Mouse (Mus musculus): ENCODE data around the gene Nxt1. TPM values are rescaled to one million over a fixed set of nuclear protein-coding genes. Genes with fewer than 3 reads are reported as not detected.

Gene Nxt1
- total RNA-seq (2021) = 1 to 10 TPM; 4.7 to 5.3 TPM
- long read RNA-seq, experiment 1, transcript Nxt1-201 (2 exons, 956 nt) = major isoform, 6 of 13 reads
- long read RNA-seq, experiment 1, partial matches to known transcripts = 7 of 13 reads
- long read RNA-seq, experiment 1, other reads (novel, unspliced or antisense) = 0 of 13 reads
- long read RNA-seq, experiment 2, transcript Nxt1-201 (2 exons, 956 nt) = major isoform, 9 of 15 reads
- long read RNA-seq, experiment 2, partial matches to known transcripts = 6 of 15 reads
- long read RNA-seq, experiment 2, other reads (novel, unspliced or antisense) = 0 of 15 reads

GRCm38 (mm10) chr2:148672199-148673096 is at the start of gene Nxt1:
Gene Nxt1, plus strand, starts transcription at chr2:148672601.
- intact Hi-C loops (cut with DNase I; ENCODE audit: low total_unique reads) = no loop called here

DNA sequence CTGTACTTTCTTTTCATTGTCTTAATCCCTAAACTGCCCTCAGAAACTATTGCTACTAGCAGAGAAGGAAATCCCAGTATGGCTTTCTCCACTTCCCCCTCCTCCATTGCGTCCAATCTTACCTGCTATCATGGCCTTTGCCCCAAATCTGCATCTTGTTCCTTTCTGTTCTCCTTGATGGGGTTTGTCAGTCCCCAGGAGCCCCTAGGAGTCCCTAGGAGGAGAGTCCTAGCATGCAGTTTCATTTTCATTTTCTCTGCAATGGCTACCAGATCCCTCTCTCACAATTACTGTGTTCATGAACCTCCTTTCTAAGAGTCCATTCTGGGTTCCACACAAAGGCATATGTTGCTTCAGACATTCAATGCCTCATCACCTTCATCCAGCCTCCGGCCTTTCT is 49.3 kb upstream of the Nxt1 start:
- DNase-seq = no peak
- intact Hi-C loops (cut with DNase I; ENCODE audit: low total_unique reads) = no loop called here

More at GRCm38 (mm10) chr2:148672199-148673096, at the start of gene Nxt1:
- peak; percentile 98 for DNase-seq

GRCm38 (mm10) chr2:148624484-148624883 is 47.9 kb upstream of the Nxt1 start:
- DNase-seq = no peak
- intact Hi-C loops (cut with DNase I; ENCODE audit: low total_unique reads) = no loop called here

DNA sequence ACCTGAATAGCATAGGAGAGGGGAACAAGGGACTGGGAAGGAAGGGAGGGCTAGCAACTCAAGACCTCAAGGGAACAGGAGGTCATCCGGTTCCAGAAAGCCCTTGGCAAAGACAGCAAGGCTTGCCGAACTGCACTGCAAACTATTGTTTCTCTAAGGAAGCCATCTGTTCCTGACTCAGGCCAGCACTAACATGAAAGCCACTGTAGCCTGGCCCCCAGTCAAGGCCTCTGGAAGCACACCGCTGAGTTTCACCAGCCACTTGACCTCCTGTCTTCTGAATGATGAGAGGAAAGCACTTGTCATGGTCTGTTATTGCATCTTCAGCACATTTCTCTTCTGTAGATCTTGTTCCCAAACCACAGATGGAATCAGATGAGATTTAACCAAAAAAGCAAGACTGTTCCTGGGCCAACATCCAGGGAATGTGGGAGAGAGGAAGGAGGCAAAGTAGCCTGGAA is 45.4 kb upstream of the Nxt1 start:
- peak; percentile 69 for DNase-seq
- intact Hi-C loops (cut with DNase I; ENCODE audit: low total_unique reads) = no loop called here

- DNase-seq = no peak
- intact Hi-C loops (cut with DNase I; ENCODE audit: low total_unique reads) = no loop called here
Observed at GRCm38 (mm10) chr2:148631011-148631410, 41.4 kb upstream of the Nxt1 start.

- intact Hi-C loops (cut with DNase I; ENCODE audit: low total_unique reads) = no loop called here
- DNase-seq = no peak
Observed at GRCm38 (mm10) chr2:148631602-148632001, 40.8 kb upstream of the Nxt1 start.

DNA sequence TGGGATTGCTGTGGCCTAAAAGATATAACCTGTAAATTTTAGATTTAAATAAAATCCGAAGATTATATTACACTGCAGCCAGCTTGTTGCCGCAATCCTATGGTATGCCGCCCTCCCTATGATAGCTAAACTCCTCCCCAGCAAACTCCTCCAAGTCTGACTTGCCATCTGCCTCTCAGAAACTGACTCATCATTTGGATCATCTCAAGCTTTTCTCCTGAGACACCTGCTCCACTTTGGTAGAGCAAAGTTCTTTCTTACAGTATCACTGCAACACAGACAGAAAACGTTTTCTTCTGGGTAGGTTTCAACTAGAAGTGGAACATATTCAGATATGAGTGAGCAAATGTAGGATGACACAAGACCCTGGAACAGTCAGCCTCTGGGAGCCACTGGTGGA is 37.9 kb upstream of the Nxt1 start:
- no peak for DNase-seq
- intact Hi-C loops (cut with DNase I; ENCODE audit: low total_unique reads) = no loop called here

- no peak for DNase-seq
- intact Hi-C loops (cut with DNase I; ENCODE audit: low total_unique reads) = no loop called here
Observed at GRCm38 (mm10) chr2:148642610-148643370, 29.6 kb upstream of the Nxt1 start.

DNA sequence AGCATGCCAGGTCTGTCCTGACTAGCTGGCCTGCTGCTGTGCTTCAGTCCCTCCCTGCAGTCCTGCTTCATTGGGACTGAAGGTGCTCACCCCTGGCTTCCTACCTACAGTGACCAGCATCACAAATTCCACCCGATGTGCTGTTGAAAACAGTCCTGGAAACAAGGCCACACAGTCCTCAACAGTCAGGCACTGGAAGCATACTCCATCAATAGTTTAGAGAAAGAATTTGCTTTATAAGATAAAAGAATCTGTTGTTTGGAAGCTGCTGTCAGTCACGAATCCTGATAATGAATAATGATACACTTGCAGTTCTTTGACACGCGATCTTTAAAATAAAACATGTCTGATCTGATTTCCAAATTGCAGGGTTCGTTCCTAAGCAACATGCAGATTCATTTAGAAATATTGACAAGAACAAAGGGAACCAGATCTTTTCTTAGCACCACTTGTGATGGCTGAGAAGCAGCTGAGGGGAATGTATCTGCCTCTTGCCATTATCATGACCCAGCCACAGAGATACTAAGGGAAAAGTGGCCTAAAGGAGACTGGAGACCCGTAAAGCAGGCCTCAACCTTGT is 27.9 kb upstream of the Nxt1 start:
- DNase-seq = no peak
- intact Hi-C loops (cut with DNase I; ENCODE audit: low total_unique reads) = no loop called here

DNA sequence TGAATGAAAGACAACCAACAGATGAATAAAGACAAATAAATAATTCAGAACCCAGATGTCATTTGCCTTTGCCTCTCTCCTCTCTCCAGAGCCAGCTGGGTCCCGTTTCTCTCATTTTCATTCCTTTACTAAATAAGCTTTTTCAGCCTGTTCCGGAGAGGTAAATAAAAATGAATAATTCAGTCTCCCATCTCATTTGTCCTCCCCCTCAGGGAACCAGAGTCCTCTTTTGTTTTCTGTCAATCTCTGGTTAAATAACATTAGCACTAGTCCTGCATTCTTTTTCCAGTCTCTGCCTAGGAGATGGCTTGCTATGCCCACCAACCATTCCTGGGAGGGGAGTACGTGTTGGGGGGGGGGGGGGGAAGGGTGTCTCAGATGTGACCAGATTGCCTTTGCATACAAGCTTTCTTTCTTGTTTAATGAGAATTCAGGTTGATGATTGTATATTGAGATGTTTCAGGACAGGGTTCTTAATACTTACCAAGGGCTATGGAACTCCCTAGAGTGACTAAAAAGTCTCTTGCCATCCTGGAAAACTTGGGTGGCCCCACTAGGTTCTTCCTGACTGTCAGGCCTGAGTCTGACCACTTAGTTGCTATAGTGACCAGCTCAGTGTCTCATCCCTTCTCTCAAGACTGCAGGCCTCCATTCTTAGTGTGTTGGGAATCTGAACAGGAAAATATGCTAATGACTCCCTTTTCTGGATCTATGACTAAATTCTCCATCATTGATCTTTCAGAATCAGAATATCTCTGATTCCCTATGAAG is 21.6 kb upstream of the Nxt1 start:
- DNase-seq = no peak
- intact Hi-C loops (cut with DNase I; ENCODE audit: low total_unique reads) = loop anchor here (10.0 kb wide), 2 partner anchors 246 to 526 kb away; partner anchors contain the start of gene Thbd

GRCm38 (mm10) chr2:148654961-148655360 is 17.4 kb upstream of the Nxt1 start:
- DNase-seq = peak; percentile 58
- intact Hi-C loops (cut with DNase I; ENCODE audit: low total_unique reads) = loop anchor here (10.0 kb wide), 2 partner anchors 250 to 530 kb away; partner anchors contain the start of gene Thbd

DNA sequence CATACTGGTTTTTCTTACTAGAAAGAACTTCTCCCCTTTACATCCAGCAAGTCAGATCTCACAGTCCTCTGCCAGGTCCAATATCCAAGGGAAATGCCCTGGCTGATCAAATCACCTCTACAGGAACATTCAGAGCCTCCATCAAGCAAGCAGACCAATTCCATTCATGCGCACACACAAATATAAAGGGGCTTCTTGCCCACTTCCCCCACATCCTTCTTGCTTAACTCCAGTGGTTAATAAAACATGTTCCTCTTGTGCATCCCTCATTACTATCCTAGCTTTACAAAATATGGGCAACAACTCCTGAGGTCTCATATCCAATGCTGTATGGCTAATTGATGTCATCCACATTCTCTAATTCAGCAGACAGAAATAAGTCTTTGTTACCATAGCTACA is 8.9 kb upstream of the Nxt1 start:
- DNase-seq = no peak
- intact Hi-C loops (cut with DNase I; ENCODE audit: low total_unique reads) = no loop called here

GRCm38 (mm10) chr2:148677801-148678200 is 5.4 kb downstream of the Nxt1 start:
- intact Hi-C loops (cut with DNase I; ENCODE audit: low total_unique reads) = no loop called here
- peak; percentile 46 for DNase-seq

GRCm38 (mm10) chr2:148679346-148679745 is 6.9 kb downstream of the Nxt1 start:
- intact Hi-C loops (cut with DNase I; ENCODE audit: low total_unique reads) = no loop called here
- DNase-seq = peak; percentile 55

GRCm38 (mm10) chr2:148680775-148681291 is 8.4 kb downstream of the Nxt1 start, which contains the start of gene Gzf1:
Gene Gzf1, plus strand, starts transcription at chr2:148681023.
- DNase-seq = peak; percentile 100
- intact Hi-C loops (cut with DNase I; ENCODE audit: low total_unique reads) = no loop called here

DNA sequence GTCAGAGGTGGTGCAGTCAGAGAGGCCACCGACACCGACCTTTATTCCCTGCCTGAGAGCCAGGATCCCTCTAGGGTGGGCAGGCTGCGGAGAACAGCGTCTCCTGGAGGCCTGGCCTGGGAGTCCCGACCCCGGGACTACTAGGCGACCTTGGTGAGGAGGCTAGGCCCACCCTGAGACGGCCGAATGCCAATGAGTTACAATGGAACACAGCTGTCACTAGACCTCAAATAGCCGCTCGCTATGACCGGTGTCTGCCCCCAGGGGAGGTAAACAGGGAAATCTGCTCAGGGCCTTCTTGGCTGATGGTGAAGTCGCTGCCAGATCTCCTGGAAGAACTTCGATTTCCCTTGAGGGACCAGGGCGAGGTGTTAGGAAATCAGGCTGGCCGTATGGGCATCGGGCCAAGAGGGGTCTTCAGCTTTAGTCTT is 9.1 kb downstream of the Nxt1 start:
- intact Hi-C loops (cut with DNase I; ENCODE audit: low total_unique reads) = no loop called here
- DNase-seq = peak; percentile 55

DNA sequence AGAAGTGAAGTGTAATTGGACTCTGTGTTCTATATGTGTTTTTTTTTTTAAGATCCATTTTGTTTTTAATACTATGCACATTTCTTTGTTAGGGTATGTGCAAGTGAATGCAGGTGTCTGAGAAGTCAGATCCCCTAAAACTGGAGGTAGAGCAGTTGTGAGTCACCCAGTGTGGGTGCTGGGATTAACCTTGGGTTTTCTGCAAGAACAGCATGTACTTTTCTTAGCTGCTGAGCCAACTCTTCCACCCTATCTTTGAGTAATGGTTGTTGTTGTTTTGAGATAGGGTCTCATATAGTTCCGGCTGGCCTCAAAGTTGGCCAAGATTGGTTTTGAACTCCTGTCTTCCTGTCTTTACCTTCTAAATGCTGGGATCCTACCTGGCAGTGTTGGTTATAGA is 10.6 kb downstream of the Nxt1 start:
- no peak for DNase-seq
- intact Hi-C loops (cut with DNase I; ENCODE audit: low total_unique reads) = no loop called here

- DNase-seq = no peak
- intact Hi-C loops (cut with DNase I; ENCODE audit: low total_unique reads) = no loop called here
Observed at GRCm38 (mm10) chr2:148684972-148685371, 12.6 kb downstream of the Nxt1 start.

All from gastrocnemius, postnatal 14 days (tissue).